ENCODE assay signal across 19 mouse cellular contexts in the genomic region with DNA sequence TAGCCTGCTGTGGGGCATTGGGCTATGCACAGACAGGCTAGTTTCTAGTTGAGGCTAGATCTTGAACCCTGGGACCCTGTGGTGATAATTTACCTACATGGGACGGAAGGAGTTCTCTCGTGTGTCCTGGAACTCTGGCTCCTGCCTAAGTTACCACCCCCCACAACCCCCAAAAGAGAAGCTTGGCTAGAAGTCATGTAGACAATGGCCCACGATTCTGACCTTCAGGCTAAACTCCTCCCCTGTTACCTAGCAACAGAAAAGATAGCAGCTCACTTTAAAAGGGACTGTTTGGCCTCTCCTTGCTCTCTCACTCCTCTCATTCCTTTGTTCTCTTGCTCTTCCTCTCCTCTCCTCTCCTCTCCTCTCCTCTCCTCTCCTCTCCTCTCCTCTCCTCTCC.
DNase-seq lines count a peak whose midpoint lies in the region; ATAC-seq and TF ChIP-seq lines count a peak whose summit lies in the region.
"Had no signal": no experiment of that assay in that cellular context is flagged by ENCODE, and none has a peak within 500 bp of the region (broad histone marks: within the 10 kb centered on the region; RNA-seq: fewer than 3 reads in every experiment).

No protein-coding gene starts in this region.

- H3K36me3 ChIP-seq in heart, embryonic 15.5 days = no peaks in the 10 kb centered on the region
- H3K36me3 ChIP-seq in heart, adult 2 months (ENCODE audit: control insufficient read depth, insufficient read depth, low read length) = peaks cover 12% of the 10 kb centered on the region
- no peaks in the 10 kb centered on the region for H3K36me3 ChIP-seq in liver, embryonic 15.5 days (replicated peaks)
- H3K36me3 ChIP-seq: embryonic facial prominence, embryonic 15.5 days; forebrain, embryonic 10.5 days; limb, embryonic 12.5 days had no signal

- H3K4me3 ChIP-seq in heart, embryonic 15.5 days = no peak overlapping the region
- H3K4me3 ChIP-seq in heart, adult 2 months = no peak overlapping the region
- H3K4me3 ChIP-seq in liver, embryonic 15.5 days (replicated peaks) = no peak overlapping the region
- H3K4me3 ChIP-seq in lung, adult 2 months (replicated peaks; ENCODE audit: extremely low read depth, low read depth, low read length) = no peak overlapping the region
- H3K4me3 ChIP-seq: embryonic facial prominence, embryonic 15.5 days; forebrain, embryonic 10.5 days; left cerebral cortex, adult 2 months; limb, embryonic 12.5 days had no signal

- H3K27ac ChIP-seq in heart, embryonic 15.5 days = peak overlapping the region; percentile 42; the same call in 1 of the 2 replicates
- no peak overlapping the region; the same call in 1 of the 2 replicates for H3K27ac ChIP-seq in heart, adult 2 months
- peak overlapping the region; percentile 74 for H3K27ac ChIP-seq in liver, embryonic 15.5 days (replicated peaks)
- H3K27ac ChIP-seq: embryonic facial prominence, embryonic 15.5 days; hindbrain, embryonic 14.5 days; left cerebral cortex, adult 2 months; limb, embryonic 12.5 days had no signal

- H3K9ac ChIP-seq in heart, embryonic 15.5 days = no peak overlapping the region
- no peak overlapping the region for H3K9ac ChIP-seq in heart, adult 2 months (ENCODE audit: low read depth, low read length)
- no peak overlapping the region for H3K9ac ChIP-seq in liver, embryonic 15.5 days
- H3K9ac ChIP-seq: embryonic facial prominence, embryonic 15.5 days; hindbrain, embryonic 14.5 days; limb, embryonic 12.5 days had no signal

- DNase-seq in heart, adult 2 months = no peak
- peak; percentile 12 to 27 for DNase-seq in kidney, postnatal 36 days
- no peak for DNase-seq in kidney, postnatal 14 days
- DNase-seq in ZHBTc4 (ENCODE audit: low read depth, low spot score) = peak; percentile 50
- DNase-seq in lung, adult 2 months = no peak
- DNase-seq in embryo, embryonic 9.5 days (ENCODE audit: extremely low spot score) = no peak
- DNase-seq: adrenal gland, postnatal 36 days; B cell, adult 2 months; cerebellum, adult 9-10 months; gastrocnemius, postnatal 14 days; right cerebral cortex, adult 18-20 months; thymus, postnatal 36 days had no signal

- H3K4me2 ChIP-seq in heart, embryonic 15.5 days = no peak overlapping the region
- no peak overlapping the region for H3K4me2 ChIP-seq in liver, embryonic 15.5 days
- H3K4me2 ChIP-seq: embryonic facial prominence, embryonic 15.5 days; hindbrain, embryonic 14.5 days; limb, embryonic 12.5 days had no signal

- H3K79me2 ChIP-seq in heart, adult 2 months (replicated peaks; ENCODE audit: control insufficient read depth, insufficient read depth, low read length) = no peaks in the 10 kb centered on the region; the same call in 1 of the 2 replicates

- TF ChIP-seq POLR2A in heart, adult 2 months (IDR thresholded peaks at IDR 0.05; ENCODE audit: insufficient read depth, low read depth, low read length) = no peak
- TF ChIP-seq POLR2A in lung, adult 2 months (IDR thresholded peaks at IDR 0.05; ENCODE audit: borderline replicate concordance, extremely low read depth, low read depth, low read length) = no peak

- ATAC-seq in heart, embryonic 15.5 days (replicated peaks; ENCODE audit: insufficient number of reproducible peaks, insufficient read depth, low FRiP score, low read depth) = no peak
- no peak for ATAC-seq in liver, embryonic 15.5 days (ENCODE audit: insufficient read depth)

- no peaks in the 10 kb centered on the region for H3K27me3 ChIP-seq in heart, embryonic 15.5 days
- H3K27me3 ChIP-seq in heart, adult 2 months (ENCODE audit: control insufficient read depth, insufficient read depth, low read length) = no peaks in the 10 kb centered on the region
- peaks cover 16% of the 10 kb centered on the region for H3K27me3 ChIP-seq in liver, embryonic 15.5 days

- intact Hi-C loops in heart, adult 2 months (cut with DNase I) = no loop called here

- no peak for TF ChIP-seq EP300 in heart, adult 2 months (IDR thresholded peaks at IDR 0.05; ENCODE audit: insufficient read depth, low read depth, low read length)

- WGBS in heart, embryonic 15.5 days = 46% methylated on average over 3 of the region's 3 CpGs
- WGBS in heart, adult 2 months = 23% methylated on average over 3 of the region's 3 CpGs
- WGBS in liver, embryonic 15.5 days (ENCODE audit: insufficient replicate concordance) = 52% methylated on average over 3 of the region's 3 CpGs
- WGBS in lung, adult 2 months = 57% methylated on average over 3 of the region's 3 CpGs

- no peak for TF ChIP-seq CTCF in heart, adult 2 months (IDR thresholded peaks at IDR 0.05)
- no peak for TF ChIP-seq CTCF in lung, adult 2 months (IDR thresholded peaks at IDR 0.05; ENCODE audit: insufficient read depth, low read length)

- peaks cover 20% of the 10 kb centered on the region for H3K4me1 ChIP-seq in heart, embryonic 15.5 days (replicated peaks)
- peaks cover 2% of the 10 kb centered on the region for H3K4me1 ChIP-seq in heart, adult 2 months (ENCODE audit: control insufficient read depth, insufficient read depth, low read length)
- H3K4me1 ChIP-seq in liver, embryonic 15.5 days (replicated peaks) = 0 out of 2 replicates have a peak, but pooled peaks cover 4% of the 10 kb centered on the region
- H3K4me1 ChIP-seq in lung, adult 2 months (ENCODE audit: control insufficient read depth, insufficient read depth, low read length) = no peaks in the 10 kb centered on the region; the same call in 1 of the 2 replicates

- H3K9me3 ChIP-seq in heart, embryonic 15.5 days (replicated peaks) = no peaks in the 10 kb centered on the region
- no peaks in the 10 kb centered on the region for H3K9me3 ChIP-seq in liver, embryonic 15.5 days (replicated peaks)
- H3K9me3 ChIP-seq: embryonic facial prominence, embryonic 15.5 days; forebrain, embryonic 10.5 days; limb, embryonic 12.5 days had no signal

Comparison
In these comparisons a context has a peak if more than half of its experiments do, and no peak if none do; other contexts are left out.
1. DNase-seq: peak in kidney, postnatal 36 days (2 of 2) and ZHBTc4 (single experiment); none in heart, adult 2 months (0 of 2), kidney, postnatal 14 days (single experiment), lung, adult 2 months (single experiment) and embryo, embryonic 9.5 days (single experiment).